Mouse (Mus musculus) MEL (cell line): Measurements from ENCODE around the gene Thsd4.

Experiments
- POLR2AphosphoS2 ChIP-seq: IDR thresholded peaks from 2 replicates; pipeline ENCODE4 v1.6.1; 2011; ENCODE audit warnings: low read length, improper control_type of control experiment
- ZMIZ1 ChIP-seq: IDR thresholded peaks from 2 replicates; pipeline ENCODE4 v1.6.1; 2012; ENCODE audit warnings: low read depth, mild to moderate bottlenecking, inconsistent platforms, low read length, improper control_type of control experiment, moderate library complexity

GRCm38 (mm10) chr9:60198530-60199200 is 323.2 kb downstream of the Thsd4 start:
- no peak for TF ChIP-seq ZMIZ1
- TF ChIP-seq POLR2AphosphoS2, result no peak
